Mouse (Mus musculus) forebrain, embryonic 16.5 days (tissue): ENCODE measurements at regions not wholly inside any gene's neighbourhood (a gene's known extent, or its start where the extent isn't known, plus 50 kb on each side); places are given as distances from the start of the nearest gene placed in this dataset.
A peak's percentile ranks its signal among the peaks of the same experiment; 100 is the strongest.

Experiments used
- ATAC-seq: fragments of 200-750 bp; cut with Nextera tagmentation; 2 replicates; pipeline ENCODE4 v1.8.0; 2017; ENCODE audit warnings: mild to moderate bottlenecking, moderate library complexity
- H3K27ac ChIP-seq: fragments of 300-500 bp; sonication (generic); 2 replicates; pipeline ENCODE4 v1.5.1; 2014; ENCODE audit warnings: low read length, control low read depth
- H3K27me3 ChIP-seq: fragments of 300-500 bp; sonication (generic); replicated peaks from 2 replicates; pipeline ENCODE4 v1.6.1; 2014; ENCODE audit warnings: low read length; ENCODE audit not compliant: control insufficient read depth, insufficient read depth
- H3K36me3 ChIP-seq: fragments of 300-500 bp; sonication (generic); 2 replicates; pipeline ENCODE4 v1.6.1; 2014; ENCODE audit not compliant: control insufficient read depth, insufficient read depth
- H3K4me1 ChIP-seq: fragments of 300-500 bp; sonication (generic); replicated peaks from 2 replicates; pipeline ENCODE4 v1.6.1; 2014; ENCODE audit warnings: low read length; ENCODE audit not compliant: control insufficient read depth, insufficient read depth
- H3K4me2 ChIP-seq: fragments of 300-500 bp; sonication (generic); 2 replicates; pipeline ENCODE4 v1.6.1; 2014; ENCODE audit warnings: mild to moderate bottlenecking, low read length, control low read depth
- H3K4me3 ChIP-seq: fragments of 300-500 bp; sonication (generic); replicated peaks from 2 replicates; pipeline ENCODE4 v1.5.1; 2014; ENCODE audit warnings: mild to moderate bottlenecking, low read length, control low read depth
- H3K9ac ChIP-seq: fragments of 300-500 bp; sonication (generic); replicated peaks from 2 replicates; pipeline ENCODE4 v1.6.1; 2014; ENCODE audit warnings: low read depth, low read length, control low read depth
- H3K9me3 ChIP-seq: fragments of 300-500 bp; sonication (generic); 2 replicates; pipeline ENCODE4 v1.6.1; 2016; ENCODE audit warnings: low read length; ENCODE audit not compliant: control insufficient read depth
- WGBS: fragments of 180-500 bp; shearing (Covaris S2); extraction: QIAGEN DNeasy Blood & Tissue Kit; methylation state at CpG from one replicate; pipeline ENCODE4 v1.1.7; 2014; 5-methylcytosine and 5-hydroxymethylcytosine counted together

GRCm38 (mm10) chr2:54237192-54237591 lies 151.8 kb upstream of the Rprm start:
- H3K4me2 ChIP-seq: no peak overlapping the region
- ATAC-seq: no peak

GRCm38 (mm10) chr2:54264773-54265452 lies 171.2 kb upstream of the Galnt13 start:
- H3K27me3 ChIP-seq: no peaks in the 10 kb centered on the region
- peaks cover 3% of the 10 kb centered on the region; the same call in 1 of the 2 replicates for H3K9me3 ChIP-seq
- no peak overlapping the region for H3K4me2 ChIP-seq
- H3K27ac ChIP-seq: no peak overlapping the region
- H3K4me1 ChIP-seq: peaks cover 5% of the 10 kb centered on the region; the same call in 1 of the 2 replicates
- H3K4me3 ChIP-seq: no peak overlapping the region
- no peaks in the 10 kb centered on the region for H3K36me3 ChIP-seq
- H3K9ac ChIP-seq: no peak overlapping the region
- WGBS: 11% methylated on average over 4 of the region's 4 CpGs
- ATAC-seq: peak; percentile 100

More at GRCm38 (mm10) chr2:54237192-54237591, 151.8 kb upstream of the Rprm start:
- WGBS: 81% methylated on average over 1 of the region's 1 CpGs
- Histone ChIP-seq H3K9ac (no peak overlapping the region), H3K27me3 (no peaks in the 10 kb centered on the region), H3K36me3 (no peaks in the 10 kb centered on the region), H3K27ac (no peak overlapping the region), H3K9me3 (no peaks in the 10 kb centered on the region), H3K4me1 (no peaks in the 10 kb centered on the region), H3K4me3 (no peak overlapping the region)

DNA sequence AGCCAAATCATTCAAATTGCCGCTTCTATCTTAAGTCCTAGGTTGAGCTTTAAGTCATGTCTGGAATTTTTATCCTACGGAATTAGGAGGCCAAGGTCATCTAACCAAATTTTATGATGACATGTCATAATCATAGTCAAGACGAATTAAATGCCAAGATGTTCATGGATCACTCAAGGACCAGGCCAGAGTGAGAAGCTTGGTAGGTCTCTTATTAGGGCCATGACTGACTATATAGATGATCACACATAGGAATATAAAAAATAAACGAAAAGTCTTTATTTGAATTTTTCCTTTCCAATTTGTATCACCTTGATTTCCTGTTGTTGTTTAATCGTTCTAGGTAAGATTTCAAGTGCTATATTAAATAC lies 170.7 kb upstream of the Galnt13 start:
- peaks cover 3% of the 10 kb centered on the region; the same call in 1 of the 2 replicates for H3K9me3 ChIP-seq
- no peak overlapping the region for H3K4me3 ChIP-seq
- 47% methylated on average over 5 of the region's 5 CpGs for WGBS
- no peak overlapping the region for H3K9ac ChIP-seq
- H3K27ac ChIP-seq: no peak overlapping the region
- ATAC-seq: peak; percentile 59; the same call in 1 of the 2 replicates
- H3K4me2 ChIP-seq: no peak overlapping the region
- H3K36me3 ChIP-seq: no peaks in the 10 kb centered on the region
- H3K4me1 ChIP-seq: peaks cover 5% of the 10 kb centered on the region; the same call in 1 of the 2 replicates
- H3K27me3 ChIP-seq: no peaks in the 10 kb centered on the region

DNA sequence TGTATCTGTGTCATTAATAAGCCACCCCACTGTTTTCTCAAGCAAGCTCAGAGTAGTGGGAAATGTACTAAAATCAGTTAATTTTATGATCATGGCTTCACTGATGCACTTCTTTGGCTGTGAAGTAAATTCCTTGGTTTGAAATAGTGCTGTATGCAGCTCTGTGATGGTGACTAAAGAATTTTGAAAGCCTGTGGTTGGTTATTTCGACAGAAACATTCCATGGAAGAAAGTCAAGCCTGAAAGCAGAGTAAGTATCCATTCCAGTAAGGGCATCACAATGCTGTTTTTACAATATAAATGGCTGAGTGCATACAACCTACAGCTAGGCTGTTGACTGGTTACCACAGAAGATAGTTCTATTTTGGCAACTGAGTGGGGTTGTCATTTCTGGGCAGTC lies 154.2 kb upstream of the Galnt13 start:
- Histone ChIP-seq H3K9me3 (no peaks in the 10 kb centered on the region), H3K4me1 (no peaks in the 10 kb centered on the region), H3K4me2 (no peak overlapping the region), H3K9ac (no peak overlapping the region), H3K4me3 (no peak overlapping the region), H3K27me3 (no peaks in the 10 kb centered on the region), H3K27ac (no peak overlapping the region), H3K36me3 (no peaks in the 10 kb centered on the region)
- no peak for ATAC-seq
- 72% methylated on average over 1 of the region's 1 CpGs for WGBS

- Histone ChIP-seq H3K9me3 (no peaks in the 10 kb centered on the region), H3K4me2 (no peak overlapping the region), H3K4me3 (no peak overlapping the region), H3K4me1 (no peaks in the 10 kb centered on the region), H3K27ac (no peak overlapping the region), H3K27me3 (no peaks in the 10 kb centered on the region), H3K36me3 (no peaks in the 10 kb centered on the region), H3K9ac (no peak overlapping the region)
- WGBS: 77% methylated on average over 2 of the region's 2 CpGs
- no peak for ATAC-seq
These were observed 152.2 kb upstream of the Galnt13 start for GRCm38 (mm10) chr2:54283876-54284275.

- Histone ChIP-seq H3K4me2 (no peak overlapping the region), H3K9me3 (no peaks in the 10 kb centered on the region), H3K27me3 (no peaks in the 10 kb centered on the region), H3K9ac (no peak overlapping the region), H3K36me3 (no peaks in the 10 kb centered on the region), H3K4me1 (no peaks in the 10 kb centered on the region), H3K27ac (no peak overlapping the region), H3K4me3 (no peak overlapping the region)
- 94% methylated on average over 4 of the region's 4 CpGs for WGBS
- ATAC-seq: no peak
These were observed 130.6 kb upstream of the Galnt13 start for GRCm38 (mm10) chr2:54305473-54305872.

GRCm38 (mm10) chr2:54318559-54318958 lies 117.6 kb upstream of the Galnt13 start:
- H3K27me3 ChIP-seq: no peaks in the 10 kb centered on the region
- H3K9me3 ChIP-seq: no peaks in the 10 kb centered on the region
- H3K27ac ChIP-seq: no peak overlapping the region
- no peak overlapping the region for H3K9ac ChIP-seq
- no peaks in the 10 kb centered on the region for H3K4me1 ChIP-seq
- whole genome bisulfite sequencing: 63% methylated on average over 3 of the region's 3 CpGs
- no peaks in the 10 kb centered on the region for H3K36me3 ChIP-seq
- no peak overlapping the region for H3K4me3 ChIP-seq
- H3K4me2 ChIP-seq: no peak overlapping the region
- ATAC-seq: no peak

DNA sequence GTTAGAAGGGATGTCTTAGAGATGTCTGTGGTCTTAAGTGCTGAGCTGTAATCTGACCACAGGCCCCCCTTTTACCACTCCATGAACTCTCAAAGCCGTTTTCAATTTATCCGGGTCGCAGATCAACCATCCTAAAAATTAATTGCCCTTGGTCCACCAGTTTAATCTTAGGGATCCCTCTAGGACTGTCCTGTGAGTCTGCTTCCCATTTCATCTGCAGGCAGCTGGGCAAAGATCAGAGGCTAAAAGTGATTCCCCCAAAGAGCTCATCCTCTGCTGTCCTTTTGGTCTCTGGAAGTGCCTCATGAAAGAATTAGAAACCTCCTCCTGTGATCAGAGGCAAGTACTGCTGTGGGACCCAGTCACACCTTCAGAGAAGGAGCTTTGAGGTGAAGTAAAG lies 69.2 kb upstream of the Galnt13 start:
- H3K4me1 ChIP-seq: no peaks in the 10 kb centered on the region
- H3K4me2 ChIP-seq: no peak overlapping the region
- no peak for ATAC-seq
- no peaks in the 10 kb centered on the region for H3K36me3 ChIP-seq
- no peak overlapping the region for H3K27ac ChIP-seq
- 75% methylated on average over 3 of the region's 3 CpGs for WGBS
- H3K9me3 ChIP-seq: no peaks in the 10 kb centered on the region
- H3K27me3 ChIP-seq: no peaks in the 10 kb centered on the region
- H3K9ac ChIP-seq: no peak overlapping the region
- no peak overlapping the region for H3K4me3 ChIP-seq

GRCm38 (mm10) chr2:54379279-54379678 lies 56.8 kb upstream of the Galnt13 start:
- H3K9ac ChIP-seq: no peak overlapping the region
- peak; percentile 71 for ATAC-seq
- WGBS: 29% methylated on average over 2 of the region's 2 CpGs
- no peaks in the 10 kb centered on the region for H3K27me3 ChIP-seq
- no peak overlapping the region for H3K4me2 ChIP-seq
- H3K4me3 ChIP-seq: no peak overlapping the region
- no peaks in the 10 kb centered on the region for H3K9me3 ChIP-seq
- H3K27ac ChIP-seq: no peak overlapping the region
- no peaks in the 10 kb centered on the region; the same call in 1 of the 2 replicates for H3K4me1 ChIP-seq
- H3K36me3 ChIP-seq: no peaks in the 10 kb centered on the region
